Mouse (Mus musculus): Measurements from ENCODE around the gene Olfr222.

- TF ChIP-seq EP300 (IDR thresholded peaks at IDR 0.05; ENCODE audit: insufficient read depth, low read depth, low read length) (no peak), POLR2A (IDR thresholded peaks at IDR 0.05; ENCODE audit: insufficient read depth, low read depth, low read length) (no peak), CTCF (IDR thresholded peaks at IDR 0.05) (no peak)
These were observed 13.2 kb downstream of the Olfr222 start for GRCm38 (mm10) chr11:59562837-59563236.

All from heart, adult 2 months (tissue).